Mouse (Mus musculus) CD8-positive naive resting alpha-beta T cell, adult 2 months (primary cell): ENCODE measurements around the gene Srgap1.

ENCODE experiments used
- DNase-seq, 2 experiments: peaks; one replicate each; pipeline ENCODE4 v3.0.0; 2022; ENCODE audit warnings: low read depth in 2 of 2, low spot score in 2 of 2

Srgap1 gene

GRCm38 (mm10) chr10:121830335-121831307, 216.5 kb downstream of the Srgap1 start:
- DNase-seq: no peak

- DNase-seq: no peak
Observed at GRCm38 (mm10) chr10:121829800-121830303, 217.3 kb downstream of the Srgap1 start.

DNA sequence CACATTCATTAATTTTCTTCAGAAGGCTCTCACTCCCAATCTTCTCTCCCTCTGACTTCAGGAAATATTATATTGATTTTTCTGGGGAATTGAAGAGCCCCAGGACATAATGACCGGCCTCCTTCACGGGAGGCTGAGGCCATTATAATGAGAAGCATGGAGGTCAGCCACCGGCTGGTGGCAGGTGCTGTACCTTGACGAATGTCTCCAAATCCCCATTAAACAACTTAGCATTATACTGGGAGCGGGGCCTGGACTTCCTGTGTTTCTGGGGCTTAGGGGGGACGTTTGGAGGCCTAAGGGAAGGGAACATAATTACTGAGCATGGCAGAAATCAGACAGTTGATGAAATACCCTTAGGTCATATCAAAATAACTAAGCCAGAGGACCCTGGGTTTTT, 218.1 kb downstream of the Srgap1 start:
- no peak for DNase-seq

GRCm38 (mm10) chr10:121822674-121823073, 224.4 kb downstream of the Srgap1 start:
- DNase-seq: no peak

DNA sequence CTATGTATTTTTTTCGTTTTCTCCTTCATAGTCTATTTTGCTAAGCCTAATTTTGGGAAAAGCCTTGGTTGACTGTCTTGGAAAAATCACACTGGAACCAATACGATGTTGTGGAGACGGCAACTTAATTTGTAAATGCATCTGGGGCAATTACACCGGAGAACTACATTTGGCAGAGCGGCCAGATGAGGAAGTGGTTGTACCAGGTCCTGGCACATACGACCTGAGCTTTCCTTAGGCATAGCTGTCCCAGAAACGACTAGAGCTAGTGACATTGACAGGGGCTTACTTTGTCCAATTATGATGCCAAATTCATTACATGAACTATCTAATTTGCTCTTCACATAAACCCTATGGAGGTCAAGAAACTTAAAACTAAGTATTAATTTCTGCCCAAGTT, 226.3 kb downstream of the Srgap1 start:
- DNase-seq: no peak

DNA sequence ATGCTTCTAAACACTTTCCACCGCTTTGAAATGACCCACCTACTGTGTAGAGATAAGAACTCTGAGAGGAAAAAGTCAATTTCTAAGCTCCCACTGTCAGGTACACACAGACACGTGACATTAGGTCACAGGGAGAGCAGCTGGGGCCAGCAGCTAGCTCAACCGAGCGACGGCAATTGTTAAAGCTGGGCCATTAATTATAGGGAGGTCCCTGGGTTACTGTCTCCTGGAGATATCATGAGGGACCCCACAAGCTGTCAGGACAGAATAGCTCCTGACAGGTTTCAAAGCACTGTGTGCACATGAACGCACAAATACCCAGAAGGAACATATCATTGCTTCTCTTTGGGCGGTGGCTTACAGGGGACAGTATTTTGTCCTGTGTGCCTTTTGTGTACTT, 229.1 kb downstream of the Srgap1 start:
- DNase-seq: no peak

DNA sequence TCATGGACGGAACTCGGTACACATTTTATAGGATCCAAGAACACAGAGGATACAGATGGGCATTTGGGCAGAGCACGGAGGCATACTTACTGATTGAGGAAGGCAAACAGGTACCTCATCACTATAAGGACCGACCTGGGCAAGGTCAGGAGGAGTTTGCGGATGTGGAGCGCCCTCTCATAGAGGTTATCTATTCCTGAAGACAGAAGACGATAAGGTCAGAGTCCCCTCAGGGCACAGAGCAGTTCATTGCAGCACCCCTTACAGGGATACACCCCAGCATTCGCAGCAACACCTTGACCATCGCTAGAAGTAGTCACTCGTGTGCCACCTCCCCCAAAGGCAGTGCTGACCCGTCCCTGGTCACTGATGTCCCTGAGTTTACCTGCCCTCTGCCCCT, 239.3 kb downstream of the Srgap1 start:
- no peak for DNase-seq

- DNase-seq: no peak
Observed at GRCm38 (mm10) chr10:121806806-121807205, 240.3 kb downstream of the Srgap1 start.

DNA sequence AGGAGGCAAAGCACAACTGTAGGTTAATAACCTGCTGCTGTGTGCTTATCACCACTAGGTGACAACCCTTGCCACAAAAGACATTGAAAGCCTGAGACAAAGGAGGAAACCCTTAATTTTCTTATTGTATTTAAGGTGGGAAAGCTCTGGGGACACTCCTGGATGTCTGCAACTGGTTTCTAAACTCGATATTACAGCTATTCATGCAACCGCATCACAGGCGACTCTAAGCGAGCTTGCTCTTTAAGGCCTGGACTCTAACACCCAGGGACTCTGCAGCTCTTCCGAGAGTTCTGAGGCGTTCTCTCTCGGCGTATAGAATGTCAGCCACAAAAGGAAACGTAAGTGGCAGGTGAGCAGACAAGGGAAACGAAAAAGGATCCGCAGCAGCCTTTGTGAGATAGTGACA, 241.2 kb downstream of the Srgap1 start:
- no peak for DNase-seq

- no peak for DNase-seq
Observed at GRCm38 (mm10) chr10:121804551-121804950, 242.6 kb downstream of the Srgap1 start.

DNA sequence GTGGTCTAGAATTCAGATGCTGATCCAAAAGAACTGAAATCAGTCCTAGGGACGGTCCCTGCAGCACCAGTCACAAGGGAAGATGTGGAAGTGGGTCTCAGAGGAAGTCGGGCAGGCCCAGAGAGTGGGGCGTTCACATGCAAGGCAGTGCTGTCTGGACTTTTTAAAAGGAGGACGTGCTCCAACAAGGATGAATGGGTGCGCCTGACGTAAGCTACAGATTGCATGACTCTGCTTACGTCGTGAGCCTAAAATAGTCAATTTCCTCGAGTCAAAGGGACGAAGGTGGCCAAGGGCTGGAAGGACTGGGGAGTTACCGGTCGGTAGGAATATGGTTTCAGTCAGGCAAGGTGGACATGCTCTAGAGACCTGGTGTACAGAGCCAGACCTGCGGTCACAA, 247.1 kb downstream of the Srgap1 start:
- no peak for DNase-seq

DNA sequence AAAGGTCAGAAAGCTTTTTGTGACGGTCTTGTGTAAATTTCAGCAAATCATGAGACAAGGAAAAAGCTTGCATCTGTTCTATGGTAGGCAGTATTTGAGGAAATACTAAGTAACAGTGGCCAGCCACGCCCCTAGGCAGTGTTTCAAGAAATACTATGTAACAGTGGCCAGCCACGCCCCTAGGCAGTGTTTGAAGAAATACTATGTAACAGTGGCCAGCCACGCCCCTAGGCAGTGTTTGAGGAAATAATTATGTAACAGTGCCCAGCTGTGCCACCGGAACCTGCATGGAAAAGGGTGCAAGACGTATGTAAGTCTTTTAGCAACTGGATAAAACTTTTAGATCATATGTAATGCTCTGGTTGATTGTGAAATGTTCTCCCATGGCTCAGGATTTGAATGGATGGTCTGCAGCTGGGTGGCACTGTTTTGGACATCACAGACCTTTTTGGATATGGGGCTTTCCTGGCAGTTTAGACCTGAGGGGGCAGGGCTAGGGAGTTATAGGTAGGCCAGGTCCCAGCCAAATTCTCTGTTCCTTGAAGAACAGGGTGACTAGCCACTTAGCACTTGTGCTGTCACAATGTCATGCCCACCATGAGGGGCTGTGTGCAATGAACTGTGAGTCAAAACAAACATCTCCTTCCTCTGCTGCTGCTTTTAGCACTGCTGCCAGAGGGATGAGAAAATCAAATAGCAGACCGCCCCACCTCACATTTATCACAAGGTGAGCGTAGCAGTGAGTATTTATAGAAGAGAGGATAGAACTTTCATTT, 250.9 kb downstream of the Srgap1 start:
- no peak for DNase-seq

DNA sequence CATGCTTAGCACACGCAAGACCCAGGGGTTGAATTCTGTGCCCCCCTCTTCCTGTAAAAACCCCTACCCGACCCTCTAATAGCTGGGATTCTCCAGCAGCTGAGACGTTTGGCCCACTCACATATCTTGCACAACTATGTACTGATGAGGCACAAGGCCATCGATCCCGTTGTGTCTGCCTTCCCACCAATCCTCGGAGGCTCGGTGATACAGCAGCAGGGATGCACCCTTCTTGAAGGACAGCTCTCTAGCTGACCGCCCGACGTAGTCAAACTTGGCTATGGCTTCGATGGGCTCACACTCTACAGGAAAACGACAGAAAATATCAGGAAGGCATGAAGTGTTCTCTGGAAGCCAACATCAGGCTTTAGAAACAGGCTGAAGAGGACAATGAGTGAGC, 252.6 kb downstream of the Srgap1 start:
- no peak for DNase-seq

DNA sequence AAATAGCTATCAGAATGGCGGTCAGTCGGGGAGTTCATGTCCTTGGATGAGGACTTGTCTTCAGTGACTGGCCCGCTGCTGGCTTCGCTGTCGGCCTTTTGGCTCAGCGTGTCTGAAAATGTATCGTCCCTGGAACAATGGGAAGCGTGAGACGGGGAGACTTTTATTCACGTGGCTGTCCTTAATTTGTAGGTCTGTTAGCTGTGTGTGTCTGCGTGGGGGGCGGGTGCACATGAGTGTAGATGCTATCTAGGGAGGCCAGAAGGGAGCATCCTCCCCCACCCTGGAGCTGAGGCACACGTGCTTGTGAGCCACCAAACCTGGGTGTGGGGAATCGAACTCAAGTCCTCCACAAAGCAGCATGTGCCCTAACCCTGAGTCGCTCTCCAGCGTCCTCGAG, 254.5 kb downstream of the Srgap1 start:
- no peak for DNase-seq

DNA sequence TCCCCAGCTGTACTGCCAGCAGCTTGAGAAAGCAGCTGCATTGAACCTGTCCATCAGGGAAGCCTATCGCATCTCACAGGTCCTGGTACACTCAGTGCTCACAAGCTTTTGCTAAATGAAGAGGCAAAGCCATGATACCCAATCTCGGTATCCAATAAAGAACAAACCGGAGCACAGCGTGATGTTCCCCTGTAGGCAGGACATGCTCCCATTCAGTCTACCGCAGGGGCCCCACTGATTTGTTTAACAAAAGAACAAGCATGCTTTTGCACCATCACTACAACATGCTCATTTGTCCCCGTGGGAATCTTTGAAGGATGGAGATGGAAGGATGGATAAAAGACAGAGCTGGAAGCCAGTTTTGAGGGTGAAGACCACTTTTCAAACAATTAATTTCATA, 257.0 kb downstream of the Srgap1 start:
- DNase-seq: no peak

DNA sequence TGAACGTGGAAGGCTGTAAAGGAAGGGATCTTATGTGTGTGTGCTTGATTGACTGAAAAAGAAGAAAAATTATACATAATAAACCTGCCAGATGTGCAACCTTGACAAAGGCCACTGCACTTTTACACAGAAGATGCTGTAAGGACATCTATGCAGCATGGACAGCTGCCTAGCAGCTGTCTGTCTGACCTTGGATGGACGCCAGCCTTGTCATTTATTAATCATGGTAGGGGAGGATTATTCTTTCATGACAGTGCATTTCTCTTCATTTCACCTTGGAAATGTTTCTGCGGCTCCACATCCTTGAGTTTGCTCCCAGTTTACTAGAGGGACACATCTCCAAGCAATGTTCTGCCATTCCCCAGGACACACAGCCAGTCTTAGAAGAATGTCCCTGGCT, 258.6 kb downstream of the Srgap1 start:
- no peak for DNase-seq

GRCm38 (mm10) chr10:121781159-121781558, 266.0 kb downstream of the Srgap1 start:
- DNase-seq: no peak

DNA sequence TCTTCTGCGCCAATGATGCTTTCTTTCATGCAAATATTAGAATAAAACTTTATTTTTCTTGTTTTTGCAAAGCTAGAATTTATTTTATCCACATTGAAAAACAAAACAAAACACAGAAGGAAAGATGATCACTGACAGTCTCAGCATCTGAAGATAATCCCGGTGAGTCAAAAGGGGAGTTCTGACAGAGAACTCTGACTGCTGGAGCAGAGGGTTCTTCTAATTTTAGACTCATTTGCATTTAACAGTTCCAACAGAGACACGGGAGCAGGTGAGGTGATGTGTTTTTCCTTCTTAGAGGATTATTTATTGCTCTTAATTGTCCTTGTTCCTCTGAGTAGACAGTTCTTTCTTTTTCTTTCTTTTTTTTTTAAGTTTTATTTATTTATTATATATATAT, 271.1 kb downstream of the Srgap1 start:
- DNase-seq: no peak

- DNase-seq: no peak
Observed at GRCm38 (mm10) chr10:121773813-121774212, 273.3 kb downstream of the Srgap1 start.

DNA sequence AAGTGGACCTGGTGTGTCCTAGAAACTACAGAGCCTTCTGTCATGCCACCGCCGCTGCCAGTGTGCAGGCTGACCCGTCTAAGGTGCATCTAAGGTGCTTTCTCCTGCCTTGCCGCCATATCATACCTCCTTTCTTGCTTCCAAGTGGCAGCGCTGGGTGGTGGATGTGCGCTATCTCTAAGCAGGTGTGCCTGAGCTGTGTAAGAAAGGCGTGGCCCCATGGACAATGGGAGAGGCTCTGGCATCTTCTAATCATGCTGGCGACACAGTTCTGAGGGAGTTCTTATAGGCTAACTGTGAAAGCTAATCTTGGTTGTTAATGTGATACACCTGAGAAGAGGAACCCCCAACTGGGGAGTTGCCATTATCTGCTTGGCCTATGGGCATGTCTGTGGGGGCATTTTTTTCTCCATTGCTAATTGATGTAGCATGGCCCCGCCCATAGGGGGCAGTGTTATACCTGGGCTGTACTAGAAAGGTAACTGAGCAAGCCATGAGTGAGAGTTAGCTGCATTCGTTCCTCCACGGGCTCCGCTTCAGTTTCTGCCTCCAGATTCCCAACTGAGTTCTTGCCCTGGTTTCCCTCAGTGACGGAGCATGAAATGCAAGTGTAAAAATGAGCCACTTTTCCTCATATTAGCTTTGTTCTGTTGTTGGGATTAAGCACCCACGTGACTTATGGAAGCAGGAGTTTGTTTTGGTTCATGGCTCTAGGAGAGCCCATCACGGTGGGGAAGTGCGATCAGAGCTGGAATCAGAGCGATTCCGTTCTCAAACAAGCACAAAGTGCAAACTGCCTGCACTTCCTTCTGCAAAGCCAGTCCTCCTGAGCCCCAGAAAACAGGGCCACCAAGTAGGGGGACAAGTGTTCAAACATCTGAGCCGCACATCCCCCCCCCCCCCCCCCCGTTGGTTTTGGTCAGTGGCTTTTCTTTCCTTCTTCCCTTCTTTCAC, 276.2 kb downstream of the Srgap1 start:
- peak in 1 of 2 experiments; percentile 8 for DNase-seq

DNA sequence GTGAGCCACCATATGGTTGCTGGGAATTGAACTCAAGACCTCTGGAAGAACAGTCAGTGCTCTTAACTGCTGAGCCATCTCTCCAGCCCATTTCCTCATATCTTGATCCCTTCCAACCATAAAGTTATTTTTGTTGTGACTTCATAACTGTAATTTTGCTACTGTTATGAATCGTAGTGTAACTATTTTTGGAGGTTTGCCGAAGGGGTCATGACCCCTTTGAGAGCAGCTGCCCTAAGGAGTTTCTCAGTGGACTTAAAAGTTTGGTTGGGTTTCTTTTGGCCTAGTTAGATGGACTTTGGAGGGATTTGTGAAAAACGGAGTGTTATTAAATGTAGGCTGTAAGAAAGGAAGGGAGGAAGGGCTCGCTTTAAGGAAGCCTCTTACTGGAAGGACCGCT, 277.4 kb downstream of the Srgap1 start:
- DNase-seq: no peak
